Mouse (Mus musculus): ENCODE results near the gene Nutm1. TPM values are rescaled to one million over a fixed set of nuclear protein-coding genes. Genes with fewer than 3 reads are reported as not detected.
"Not testable (repeated sequence)": the region's sequence is repeated elsewhere in the genome, so short reads cannot be mapped to it uniquely, and the experiment has no call there.

Nutm1 gene
- polyA plus RNA-seq, 1 experiment from 2014 or later: 0.10 TPM

GRCm38 (mm10) chr2:112287059-112287458, 28.0 kb upstream of the Nutm1 start:
- Histone ChIP-seq H3K27me3 (ENCODE audit: control insufficient read depth, insufficient read depth, low read length) (no peaks in the 10 kb centered on the region), H3K9me3 (ENCODE audit: control insufficient read depth, low read length) (no peaks in the 10 kb centered on the region), H3K27ac (replicated peaks) (no peak overlapping the region), H3K9ac (ENCODE audit: low read length) (no peak overlapping the region), H3K4me1 (replicated peaks; ENCODE audit: control insufficient read depth, insufficient read depth) (no peaks in the 10 kb centered on the region; the same call in 1 of the 2 replicates), H3K4me2 (replicated peaks; ENCODE audit: low read depth) (no peak overlapping the region), H3K4me3 (ENCODE audit: low read depth, low read length) (no peak overlapping the region), H3K36me3 (ENCODE audit: control insufficient read depth, insufficient read depth, low read length) (no peaks in the 10 kb centered on the region)
- no peak for TF ChIP-seq EP300 (optimal IDR thresholded peaks at IDR 0.05)
- no peak for TF ChIP-seq CTCF (IDR thresholded peaks at IDR 0.05; ENCODE audit: low read depth)
- ATAC-seq (ENCODE audit: low FRiP score, low TSS enrichment): peak; percentile 87
- WGBS: 44% methylated on average over 4 of the region's 4 CpGs
- peak; percentile 63 for DNase-seq (ENCODE audit: low spot score)

- not testable (repeated sequence) for H3K4me1 ChIP-seq (replicated peaks; ENCODE audit: control insufficient read depth, insufficient read depth); H3K4me2 ChIP-seq (replicated peaks; ENCODE audit: low read depth); H3K27me3 ChIP-seq (ENCODE audit: control insufficient read depth, insufficient read depth, low read length); H3K9ac ChIP-seq (ENCODE audit: low read length); H3K27ac ChIP-seq (replicated peaks); ATAC-seq (ENCODE audit: low FRiP score, low TSS enrichment); H3K4me3 ChIP-seq (ENCODE audit: low read depth, low read length); DNase-seq (ENCODE audit: low spot score); H3K9me3 ChIP-seq (ENCODE audit: control insufficient read depth, low read length); H3K36me3 ChIP-seq (ENCODE audit: control insufficient read depth, insufficient read depth, low read length)
- 97% methylated on average over 1 of the region's 1 CpGs for WGBS
These were observed 27.0 kb upstream of the Nutm1 start for GRCm38 (mm10) chr2:112286062-112286461.

GRCm38 (mm10) chr2:112285031-112285390, 25.9 kb upstream of the Nutm1 start:
- Histone ChIP-seq H3K27ac (replicated peaks) (no peak overlapping the region), H3K27me3 (ENCODE audit: control insufficient read depth, insufficient read depth, low read length) (no peaks in the 10 kb centered on the region), H3K9me3 (ENCODE audit: control insufficient read depth, low read length) (no peaks in the 10 kb centered on the region), H3K36me3 (ENCODE audit: control insufficient read depth, insufficient read depth, low read length) (no peaks in the 10 kb centered on the region), H3K4me3 (ENCODE audit: low read depth, low read length) (peak overlapping the region; percentile 58), H3K4me1 (replicated peaks; ENCODE audit: control insufficient read depth, insufficient read depth) (no peaks in the 10 kb centered on the region; the same call in 1 of the 2 replicates), H3K4me2 (replicated peaks; ENCODE audit: low read depth) (peak overlapping the region; percentile 89), H3K9ac (ENCODE audit: low read length) (no peak overlapping the region; the same call in 1 of the 2 replicates)
- ATAC-seq (ENCODE audit: low FRiP score, low TSS enrichment): no peak
- TF ChIP-seq EP300 (optimal IDR thresholded peaks at IDR 0.05) (no peak), CTCF (IDR thresholded peaks at IDR 0.05; ENCODE audit: low read depth) (no peak)
- 35% methylated on average over 6 of the region's 6 CpGs for WGBS
- no peak for DNase-seq (ENCODE audit: low spot score)

- peak overlapping the region; percentile 58 for H3K4me3 ChIP-seq (ENCODE audit: low read depth, low read length)
- H3K4me1 ChIP-seq (replicated peaks; ENCODE audit: control insufficient read depth, insufficient read depth): no peaks in the 10 kb centered on the region; the same call in 1 of the 2 replicates
- ATAC-seq (ENCODE audit: low FRiP score, low TSS enrichment) (peak; percentile 94), DNase-seq (ENCODE audit: low spot score) (peak; percentile 69)
- H3K9me3 ChIP-seq (ENCODE audit: control insufficient read depth, low read length): no peaks in the 10 kb centered on the region
- H3K36me3 ChIP-seq (ENCODE audit: control insufficient read depth, insufficient read depth, low read length): no peaks in the 10 kb centered on the region
- H3K27ac ChIP-seq (replicated peaks): peak overlapping the region; percentile 59; the same call in 1 of the 2 replicates
- peak overlapping the region; percentile 65 for H3K9ac ChIP-seq (ENCODE audit: low read length)
- TF ChIP-seq EP300 (optimal IDR thresholded peaks at IDR 0.05) (no peak), CTCF (IDR thresholded peaks at IDR 0.05; ENCODE audit: low read depth) (no peak)
- no peaks in the 10 kb centered on the region for H3K27me3 ChIP-seq (ENCODE audit: control insufficient read depth, insufficient read depth, low read length)
- 1% methylated on average over 21 of the region's 21 CpGs for WGBS
- peak overlapping the region; percentile 89 for H3K4me2 ChIP-seq (replicated peaks; ENCODE audit: low read depth)
These were observed 25.4 kb upstream of the Nutm1 start for GRCm38 (mm10) chr2:112284363-112285030.

GRCm38 (mm10) chr2:112282846-112283245, 23.8 kb upstream of the Nutm1 start:
- no peaks in the 10 kb centered on the region for H3K36me3 ChIP-seq (ENCODE audit: control insufficient read depth, insufficient read depth, low read length)
- H3K27me3 ChIP-seq (ENCODE audit: control insufficient read depth, insufficient read depth, low read length): no peaks in the 10 kb centered on the region
- DNase-seq (ENCODE audit: low spot score): no peak
- no peaks in the 10 kb centered on the region; the same call in 1 of the 2 replicates for H3K4me1 ChIP-seq (replicated peaks; ENCODE audit: control insufficient read depth, insufficient read depth)
- no peak overlapping the region for H3K4me3 ChIP-seq (ENCODE audit: low read depth, low read length)
- no peak overlapping the region for H3K9ac ChIP-seq (ENCODE audit: low read length)
- H3K27ac ChIP-seq (replicated peaks): no peak overlapping the region
- WGBS: 81% methylated on average over 1 of the region's 1 CpGs
- H3K9me3 ChIP-seq (ENCODE audit: control insufficient read depth, low read length): no peaks in the 10 kb centered on the region
- TF ChIP-seq EP300 (optimal IDR thresholded peaks at IDR 0.05): no peak
- TF ChIP-seq CTCF (IDR thresholded peaks at IDR 0.05; ENCODE audit: low read depth): no peak
- ATAC-seq (ENCODE audit: low FRiP score, low TSS enrichment): no peak
- no peak overlapping the region for H3K4me2 ChIP-seq (replicated peaks; ENCODE audit: low read depth)

GRCm38 (mm10) chr2:112276870-112277269, 17.8 kb upstream of the Nutm1 start:
- no peaks in the 10 kb centered on the region for H3K36me3 ChIP-seq (ENCODE audit: control insufficient read depth, insufficient read depth, low read length)
- no peak overlapping the region for H3K9ac ChIP-seq (ENCODE audit: low read length)
- no peak overlapping the region for H3K4me2 ChIP-seq (replicated peaks; ENCODE audit: low read depth)
- DNase-seq (ENCODE audit: low spot score) (no peak), ATAC-seq (ENCODE audit: low FRiP score, low TSS enrichment) (0 out of 2 replicates have a peak, but pooled peaks have one; percentile 54)
- no peak overlapping the region for H3K4me3 ChIP-seq (ENCODE audit: low read depth, low read length)
- H3K9me3 ChIP-seq (ENCODE audit: control insufficient read depth, low read length): no peaks in the 10 kb centered on the region
- H3K27me3 ChIP-seq (ENCODE audit: control insufficient read depth, insufficient read depth, low read length): no peaks in the 10 kb centered on the region
- TF ChIP-seq CTCF (IDR thresholded peaks at IDR 0.05; ENCODE audit: low read depth) (no peak), EP300 (optimal IDR thresholded peaks at IDR 0.05) (no peak)
- no peaks in the 10 kb centered on the region for H3K4me1 ChIP-seq (replicated peaks; ENCODE audit: control insufficient read depth, insufficient read depth)
- 78% methylated on average over 3 of the region's 3 CpGs for WGBS
- H3K27ac ChIP-seq (replicated peaks): no peak overlapping the region

Measured in stomach, postnatal 0 days (tissue).